Mouse (Mus musculus) midbrain, embryonic 14.5 days (tissue): ENCODE measurements around the gene Btg2. TPM values are rescaled to one million over a fixed set of nuclear protein-coding genes. Genes with fewer than 3 reads are reported as not detected.

Experiments used
- ATAC-seq: fragments of 200-750 bp; cut with Nextera tagmentation; 2 replicates; pipeline ENCODE4 v1.8.0; 2017; ENCODE audit warnings: moderate number of reproducible peaks, moderate library complexity; ENCODE audit not compliant: low FRiP score, low TSS enrichment
- DNase-seq: peaks from one replicate; pipeline ENCODE4 v3.0.0-alpha.2; 2015
- H3K27ac ChIP-seq: fragments of 300-500 bp; sonication (generic); replicated peaks from 2 replicates; pipeline ENCODE4 v1.5.1; 2014; ENCODE audit warnings: mild to moderate bottlenecking, low read depth, low read length, moderate library complexity
- H3K27me3 ChIP-seq: fragments of 300-500 bp; sonication (generic); 2 replicates; pipeline ENCODE4 v1.6.1; 2014; ENCODE audit warnings: low read length, control low read depth, mixed read lengths; ENCODE audit not compliant: control insufficient read depth, insufficient read depth
- H3K36me3 ChIP-seq: fragments of 300-500 bp; sonication (generic); 2 replicates; pipeline ENCODE4 v1.6.1; 2014; ENCODE audit warnings: low read length, control low read depth; ENCODE audit not compliant: control insufficient read depth, insufficient read depth
- H3K4me1 ChIP-seq: fragments of 300-500 bp; sonication (generic); 2 replicates; pipeline ENCODE4 v1.6.1; 2014; ENCODE audit warnings: mild to moderate bottlenecking, antibody characterized with exemption, low read length, control low read depth; ENCODE audit not compliant: control insufficient read depth, insufficient read depth
- H3K4me2 ChIP-seq: fragments of 300-500 bp; sonication (generic); 2 replicates; pipeline ENCODE4 v1.6.1; 2014; ENCODE audit warnings: mild to moderate bottlenecking, low read length, moderate library complexity
- H3K4me3 ChIP-seq: fragments of 300-500 bp; sonication (generic); replicated peaks from 2 replicates; pipeline ENCODE4 v1.5.1; 2014; ENCODE audit warnings: low read depth, low read length
- H3K9ac ChIP-seq: fragments of 300-500 bp; sonication (generic); replicated peaks from 2 replicates; pipeline ENCODE4 v1.6.1; 2014; ENCODE audit warnings: mild to moderate bottlenecking, low read length, moderate library complexity
- H3K9me3 ChIP-seq: fragments of 300-500 bp; sonication (generic); 2 replicates; pipeline ENCODE4 v1.6.1; 2016; ENCODE audit warnings: low read length, control low read depth, mixed read lengths; ENCODE audit not compliant: control insufficient read depth
- WGBS: fragments of 180-500 bp; shearing (Covaris S2); extraction: QIAGEN DNeasy Blood & Tissue Kit; methylation state at CpG from one replicate; pipeline ENCODE4 v1.1.7; 2014; 5-methylcytosine and 5-hydroxymethylcytosine counted together
- polyA plus RNA-seq: library from polyadenylated mRNA; unstranded; fragments of >200 nt; fragmentation: Nextera tagmentation; extraction: Ambion mirVana; gene quantifications from 2 replicates; pipeline ENCODE4 v1.2.1, GENCODE M21; 2014

Btg2 gene
- polyA plus RNA-seq, 1 experiment from 2014 or later, result 61.1 TPM

- ATAC-seq, result no peak
- 78% methylated on average over 5 of the region's 5 CpGs for WGBS
- DNase-seq, result no peak
These were observed 21.5 kb upstream of the Btg2 start for GRCm38 (mm10) chr1:134100401-134100800.

GRCm38 (mm10) chr1:134099516-134100235 is 20.8 kb upstream of the Btg2 start:
- ATAC-seq (no peak), DNase-seq (no peak)
- Histone ChIP-seq H3K9ac (peak overlapping the region; percentile 29; the same call in 1 of the 2 replicates), H3K9me3 (no peaks in the 10 kb centered on the region), H3K4me3 (peak overlapping the region; percentile 39), H3K36me3 (no peaks in the 10 kb centered on the region), H3K4me2 (peak overlapping the region; percentile 76), H3K27ac (peak overlapping the region; percentile 63; the same call in 1 of the 2 replicates), H3K27me3 (no peaks in the 10 kb centered on the region), H3K4me1 (peaks cover 44% of the 10 kb centered on the region)
- 28% methylated on average over 12 of the region's 12 CpGs for WGBS

More at GRCm38 (mm10) chr1:134100401-134100800, 21.5 kb upstream of the Btg2 start:
- Histone ChIP-seq H3K4me3 (no peak overlapping the region), H3K4me1 (peaks cover 36% of the 10 kb centered on the region), H3K27me3 (no peaks in the 10 kb centered on the region), H3K36me3 (no peaks in the 10 kb centered on the region), H3K9ac (no peak overlapping the region), H3K27ac (no peak overlapping the region), H3K4me2 (no peak overlapping the region), H3K9me3 (no peaks in the 10 kb centered on the region)

- WGBS, result 10% methylated on average over 17 of the region's 17 CpGs
- H3K9ac ChIP-seq, result peak overlapping the region; percentile 29; the same call in 1 of the 2 replicates
- H3K36me3 ChIP-seq, result no peaks in the 10 kb centered on the region
- DNase-seq, result peak; percentile 84
- no peaks in the 10 kb centered on the region for H3K27me3 ChIP-seq
- H3K4me2 ChIP-seq, result peak overlapping the region; percentile 76
- ATAC-seq, result peak; percentile 47; the same call in 1 of the 2 replicates
- H3K4me3 ChIP-seq, result peak overlapping the region; percentile 39
- peak overlapping the region; percentile 66 for H3K27ac ChIP-seq
- peaks cover 49% of the 10 kb centered on the region for H3K4me1 ChIP-seq
- no peaks in the 10 kb centered on the region for H3K9me3 ChIP-seq
These were observed 20.0 kb upstream of the Btg2 start for GRCm38 (mm10) chr1:134098726-134099515.

GRCm38 (mm10) chr1:134097956-134098725 is 19.2 kb upstream of the Btg2 start:
- H3K4me3 ChIP-seq, result no peak overlapping the region
- H3K9me3 ChIP-seq, result no peaks in the 10 kb centered on the region
- 70% methylated on average over 13 of the region's 13 CpGs for WGBS
- H3K27ac ChIP-seq, result peak overlapping the region; percentile 66; the same call in 1 of the 2 replicates
- H3K27me3 ChIP-seq, result no peaks in the 10 kb centered on the region
- ATAC-seq (no peak), DNase-seq (no peak)
- H3K4me2 ChIP-seq, result peak overlapping the region; percentile 76
- no peak overlapping the region for H3K9ac ChIP-seq
- H3K36me3 ChIP-seq, result no peaks in the 10 kb centered on the region
- peaks cover 57% of the 10 kb centered on the region for H3K4me1 ChIP-seq

- ATAC-seq (no peak), DNase-seq (no peak)
- H3K9me3 ChIP-seq, result no peaks in the 10 kb centered on the region
- peak overlapping the region; percentile 83 for H3K27ac ChIP-seq
- no peak overlapping the region for H3K9ac ChIP-seq
- WGBS, result 83% methylated on average over 7 of the region's 7 CpGs
- H3K4me2 ChIP-seq, result no peak overlapping the region
- no peaks in the 10 kb centered on the region for H3K36me3 ChIP-seq
- H3K4me3 ChIP-seq, result no peak overlapping the region
- peaks cover 63% of the 10 kb centered on the region for H3K4me1 ChIP-seq
- no peaks in the 10 kb centered on the region for H3K27me3 ChIP-seq
These were observed 18.3 kb upstream of the Btg2 start for GRCm38 (mm10) chr1:134097080-134097855.

- Histone ChIP-seq H3K4me1 (peaks cover 63% of the 10 kb centered on the region), H3K27me3 (no peaks in the 10 kb centered on the region), H3K9me3 (no peaks in the 10 kb centered on the region; the same call in 1 of the 2 replicates), H3K4me3 (no peak overlapping the region), H3K27ac (peak overlapping the region; percentile 83), H3K4me2 (no peak overlapping the region), H3K36me3 (no peaks in the 10 kb centered on the region), H3K9ac (no peak overlapping the region)
- 16% methylated on average over 14 of the region's 14 CpGs for WGBS
- ATAC-seq, result peak; percentile 71
- DNase-seq, result peak; percentile 79
These were observed 17.5 kb upstream of the Btg2 start for GRCm38 (mm10) chr1:134096264-134096934.

GRCm38 (mm10) chr1:134095721-134096120 is 16.8 kb upstream of the Btg2 start:
- H3K27me3 ChIP-seq, result no peaks in the 10 kb centered on the region
- H3K27ac ChIP-seq, result peak overlapping the region; percentile 83
- WGBS, result 72% methylated on average over 4 of the region's 4 CpGs
- H3K9me3 ChIP-seq, result no peaks in the 10 kb centered on the region; the same call in 1 of the 2 replicates
- H3K36me3 ChIP-seq, result no peaks in the 10 kb centered on the region
- no peak overlapping the region for H3K4me2 ChIP-seq
- H3K4me1 ChIP-seq, result peaks cover 63% of the 10 kb centered on the region
- H3K4me3 ChIP-seq, result no peak overlapping the region
- ATAC-seq (no peak), DNase-seq (no peak)
- H3K9ac ChIP-seq, result no peak overlapping the region
